Mouse (Mus musculus): ENCODE measurements at regions not wholly inside any gene's neighbourhood (a gene's known extent, or its start where the extent isn't known, plus 50 kb on each side); places are given as distances from the start of the nearest gene placed in this dataset.

GRCm38 (mm10) chr7:139741246-139741903 is 57.8 kb upstream of the Cfap46 start:
- Histone ChIP-seq H3K27ac (replicated peaks; ENCODE audit: low read depth, low read length) (no peak overlapping the region), H3K27me3 (ENCODE audit: control insufficient read depth, insufficient read depth, low read length) (no peaks in the 10 kb centered on the region), H3K9me3 (ENCODE audit: control insufficient read depth, low read length) (no peaks in the 10 kb centered on the region), H3K4me2 (ENCODE audit: low read length) (no peak overlapping the region), H3K9ac (replicated peaks; ENCODE audit: low read length) (no peak overlapping the region), H3K4me3 (replicated peaks; ENCODE audit: low read depth, low read length) (no peak overlapping the region), H3K4me1 (ENCODE audit: control insufficient read depth, insufficient read depth, low read length) (no peaks in the 10 kb centered on the region), H3K36me3 (ENCODE audit: control insufficient read depth, insufficient read depth, low read length) (no peaks in the 10 kb centered on the region)
- DNase-seq (no peak), ATAC-seq (ENCODE audit: low FRiP score, low TSS enrichment) (no peak)
- 72% methylated on average over 13 of the region's 13 CpGs for WGBS

DNA sequence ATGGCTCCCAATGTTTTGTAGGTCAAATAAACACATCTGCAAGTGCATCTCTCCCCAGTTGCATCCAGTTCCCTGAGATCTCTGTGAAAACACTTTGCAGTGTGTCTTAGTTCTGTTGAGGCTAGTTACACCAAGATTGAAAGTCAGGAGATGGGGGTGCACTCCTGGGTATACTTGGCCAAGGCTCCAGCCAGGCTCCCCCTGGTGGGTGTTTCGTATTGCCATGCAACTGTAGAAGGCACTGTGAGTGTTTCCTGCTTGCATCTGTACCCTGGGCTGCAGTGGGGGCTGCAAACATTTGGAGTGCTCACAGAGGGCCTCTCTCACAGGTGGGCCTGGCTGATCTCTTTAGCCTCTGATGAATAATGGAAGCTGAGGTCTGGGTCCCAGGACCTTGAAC is 63.2 kb upstream of the Cfap46 start:
- 45% methylated on average over 1 of the region's 1 CpGs for WGBS
- H3K36me3 ChIP-seq (ENCODE audit: control insufficient read depth, insufficient read depth, low read length): no peaks in the 10 kb centered on the region
- no peak overlapping the region for H3K4me2 ChIP-seq (ENCODE audit: low read length)
- H3K27me3 ChIP-seq (ENCODE audit: control insufficient read depth, insufficient read depth, low read length): no peaks in the 10 kb centered on the region
- 0 out of 2 replicates have a peak, but pooled peaks cover 2% of the 10 kb centered on the region for H3K4me1 ChIP-seq (ENCODE audit: control insufficient read depth, insufficient read depth, low read length)
- H3K27ac ChIP-seq (replicated peaks; ENCODE audit: low read depth, low read length): no peak overlapping the region
- no peak overlapping the region for H3K9ac ChIP-seq (replicated peaks; ENCODE audit: low read length)
- no peak overlapping the region for H3K4me3 ChIP-seq (replicated peaks; ENCODE audit: low read depth, low read length)
- DNase-seq: peak; percentile 63
- no peaks in the 10 kb centered on the region for H3K9me3 ChIP-seq (ENCODE audit: control insufficient read depth, low read length)
- no peak for ATAC-seq (ENCODE audit: low FRiP score, low TSS enrichment)

GRCm38 (mm10) chr7:139747290-139748067 is 63.9 kb upstream of the Cfap46 start:
- Histone ChIP-seq H3K27me3 (ENCODE audit: control insufficient read depth, insufficient read depth, low read length) (no peaks in the 10 kb centered on the region), H3K27ac (replicated peaks; ENCODE audit: low read depth, low read length) (0 out of 2 replicates have a peak overlapping the region, but pooled peaks have one; percentile 37), H3K9me3 (ENCODE audit: control insufficient read depth, low read length) (no peaks in the 10 kb centered on the region), H3K4me3 (replicated peaks; ENCODE audit: low read depth, low read length) (no peak overlapping the region), H3K36me3 (ENCODE audit: control insufficient read depth, insufficient read depth, low read length) (no peaks in the 10 kb centered on the region), H3K4me2 (ENCODE audit: low read length) (no peak overlapping the region), H3K9ac (replicated peaks; ENCODE audit: low read length) (no peak overlapping the region), H3K4me1 (ENCODE audit: control insufficient read depth, insufficient read depth, low read length) (0 out of 2 replicates have a peak, but pooled peaks cover 2% of the 10 kb centered on the region)
- ATAC-seq (ENCODE audit: low FRiP score, low TSS enrichment): no peak
- WGBS: 56% methylated on average over 11 of the region's 11 CpGs
- peak; percentile 34 for DNase-seq

GRCm38 (mm10) chr7:139755004-139755403 is 71.4 kb upstream of the Cfap46 start:
- Histone ChIP-seq H3K9me3 (ENCODE audit: control insufficient read depth, low read length) (no peaks in the 10 kb centered on the region), H3K4me3 (replicated peaks; ENCODE audit: low read depth, low read length) (no peak overlapping the region), H3K27me3 (ENCODE audit: control insufficient read depth, insufficient read depth, low read length) (no peaks in the 10 kb centered on the region), H3K36me3 (ENCODE audit: control insufficient read depth, insufficient read depth, low read length) (no peaks in the 10 kb centered on the region), H3K27ac (replicated peaks; ENCODE audit: low read depth, low read length) (no peak overlapping the region), H3K9ac (replicated peaks; ENCODE audit: low read length) (no peak overlapping the region), H3K4me1 (ENCODE audit: control insufficient read depth, insufficient read depth, low read length) (no peaks in the 10 kb centered on the region), H3K4me2 (ENCODE audit: low read length) (no peak overlapping the region)
- DNase-seq (no peak), ATAC-seq (ENCODE audit: low FRiP score, low TSS enrichment) (no peak)
- WGBS: 93% methylated on average over 8 of the region's 8 CpGs

DNA sequence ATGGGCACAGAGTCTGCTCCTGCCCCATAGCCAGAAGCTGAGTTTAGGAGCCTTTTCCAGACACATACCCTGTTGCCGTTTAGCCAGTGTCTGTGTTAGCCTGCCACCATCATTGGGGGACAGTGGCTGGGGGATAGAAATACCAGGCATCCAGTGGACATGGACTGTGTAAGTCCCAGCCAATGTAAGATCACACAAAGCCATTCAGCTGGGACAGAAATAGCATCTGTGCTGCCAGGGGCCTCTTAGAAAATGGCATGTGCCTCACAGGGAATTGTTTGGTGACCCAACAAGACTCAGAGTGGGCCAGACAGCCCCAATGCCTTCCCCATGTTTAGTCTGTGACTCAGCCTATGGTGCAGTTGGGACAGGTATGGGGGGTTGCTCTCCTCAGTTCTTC is 71.5 kb upstream of the Adgra1 start:
- H3K9ac ChIP-seq (replicated peaks; ENCODE audit: low read length): no peak overlapping the region
- no peaks in the 10 kb centered on the region for H3K4me1 ChIP-seq (ENCODE audit: control insufficient read depth, insufficient read depth, low read length)
- DNase-seq (no peak), ATAC-seq (ENCODE audit: low FRiP score, low TSS enrichment) (no peak)
- H3K36me3 ChIP-seq (ENCODE audit: control insufficient read depth, insufficient read depth, low read length): no peaks in the 10 kb centered on the region
- no peaks in the 10 kb centered on the region for H3K27me3 ChIP-seq (ENCODE audit: control insufficient read depth, insufficient read depth, low read length)
- 74% methylated on average over 1 of the region's 1 CpGs for WGBS
- no peak overlapping the region for H3K27ac ChIP-seq (replicated peaks; ENCODE audit: low read depth, low read length)
- no peak overlapping the region for H3K4me2 ChIP-seq (ENCODE audit: low read length)
- no peaks in the 10 kb centered on the region for H3K9me3 ChIP-seq (ENCODE audit: control insufficient read depth, low read length)
- no peak overlapping the region for H3K4me3 ChIP-seq (replicated peaks; ENCODE audit: low read depth, low read length)

DNA sequence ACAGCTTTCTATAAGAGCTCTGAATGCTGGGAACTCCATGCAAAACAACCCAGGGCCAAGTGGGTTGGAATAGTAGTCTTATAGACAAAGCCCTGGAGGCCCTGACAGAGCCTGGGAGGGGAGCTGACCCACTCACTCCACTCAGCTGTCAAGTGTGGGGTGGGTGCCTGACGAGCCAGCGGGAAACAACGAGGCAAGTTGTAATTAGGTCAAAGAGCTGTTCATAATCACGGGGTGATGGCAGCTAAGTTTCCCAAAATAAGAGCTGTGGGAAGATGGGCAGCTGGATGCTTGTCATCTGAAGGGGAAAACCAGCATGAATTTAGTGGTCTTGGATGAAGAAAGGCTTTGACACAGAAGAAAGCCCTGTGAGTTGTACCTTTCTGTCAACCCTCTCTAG is 70.7 kb upstream of the Adgra1 start:
- H3K9ac ChIP-seq (replicated peaks; ENCODE audit: low read length): no peak overlapping the region
- no peak overlapping the region for H3K4me3 ChIP-seq (replicated peaks; ENCODE audit: low read depth, low read length)
- no peak for DNase-seq
- no peaks in the 10 kb centered on the region for H3K27me3 ChIP-seq (ENCODE audit: control insufficient read depth, insufficient read depth, low read length)
- no peak for ATAC-seq (ENCODE audit: low FRiP score, low TSS enrichment)
- H3K36me3 ChIP-seq (ENCODE audit: control insufficient read depth, insufficient read depth, low read length): no peaks in the 10 kb centered on the region
- WGBS: 73% methylated on average over 4 of the region's 4 CpGs
- no peak overlapping the region for H3K27ac ChIP-seq (replicated peaks; ENCODE audit: low read depth, low read length)
- H3K4me2 ChIP-seq (ENCODE audit: low read length): no peak overlapping the region
- no peaks in the 10 kb centered on the region for H3K9me3 ChIP-seq (ENCODE audit: control insufficient read depth, low read length)
- H3K4me1 ChIP-seq (ENCODE audit: control insufficient read depth, insufficient read depth, low read length): no peaks in the 10 kb centered on the region

DNA sequence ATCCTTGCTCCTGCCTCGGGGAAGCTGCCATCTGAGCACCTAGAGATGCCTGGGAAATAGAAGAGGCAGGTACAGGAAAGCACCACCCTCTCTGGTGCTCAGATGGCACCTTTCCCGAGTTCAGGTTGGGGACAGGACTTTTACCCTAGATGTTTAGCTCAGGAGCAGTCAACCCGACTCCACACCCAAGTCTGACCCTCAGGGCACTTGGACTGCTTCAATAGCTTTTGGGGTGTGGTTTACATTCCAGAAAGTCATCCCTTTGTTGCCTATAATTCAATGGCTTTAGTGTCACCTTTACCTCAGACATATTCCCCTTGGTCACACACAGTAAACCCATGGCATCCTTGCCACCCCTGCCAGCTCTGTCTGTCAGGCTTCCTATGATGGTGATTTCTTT is 67.7 kb upstream of the Adgra1 start:
- WGBS: 65% methylated on average over 3 of the region's 3 CpGs

GRCm38 (mm10) chr7:139769167-139769566 is 64.8 kb upstream of the Adgra1 start:
- Histone ChIP-seq H3K4me1 (ENCODE audit: control insufficient read depth, insufficient read depth, low read length) (peaks cover 4% of the 10 kb centered on the region), H3K27ac (replicated peaks; ENCODE audit: low read depth, low read length) (no peak overlapping the region), H3K9ac (replicated peaks; ENCODE audit: low read length) (no peak overlapping the region), H3K4me2 (ENCODE audit: low read length) (no peak overlapping the region), H3K4me3 (replicated peaks; ENCODE audit: low read depth, low read length) (no peak overlapping the region), H3K36me3 (ENCODE audit: control insufficient read depth, insufficient read depth, low read length) (no peaks in the 10 kb centered on the region), H3K9me3 (ENCODE audit: control insufficient read depth, low read length) (no peaks in the 10 kb centered on the region), H3K27me3 (ENCODE audit: control insufficient read depth, insufficient read depth, low read length) (no peaks in the 10 kb centered on the region)
- DNase-seq (no peak), ATAC-seq (ENCODE audit: low FRiP score, low TSS enrichment) (no peak)
- 95% methylated on average over 1 of the region's 1 CpGs for WGBS

More for the DNA sequence above, 67.7 kb upstream of the Adgra1 start:
- Histone ChIP-seq H3K4me3 (replicated peaks; ENCODE audit: low read depth, low read length) (no peak overlapping the region), H3K27ac (replicated peaks; ENCODE audit: low read depth, low read length) (no peak overlapping the region), H3K9me3 (ENCODE audit: control insufficient read depth, low read length) (no peaks in the 10 kb centered on the region), H3K4me1 (ENCODE audit: control insufficient read depth, insufficient read depth, low read length) (peaks cover 3% of the 10 kb centered on the region; the same call in 1 of the 2 replicates), H3K36me3 (ENCODE audit: control insufficient read depth, insufficient read depth, low read length) (no peaks in the 10 kb centered on the region), H3K9ac (replicated peaks; ENCODE audit: low read length) (no peak overlapping the region), H3K4me2 (ENCODE audit: low read length) (no peak overlapping the region), H3K27me3 (ENCODE audit: control insufficient read depth, insufficient read depth, low read length) (no peaks in the 10 kb centered on the region)
- no peak for DNase-seq
- ATAC-seq (ENCODE audit: low FRiP score, low TSS enrichment): no peak

GRCm38 (mm10) chr7:139777243-139777642 is 56.7 kb upstream of the Adgra1 start:
- no peaks in the 10 kb centered on the region for H3K9me3 ChIP-seq (ENCODE audit: control insufficient read depth, low read length)
- no peaks in the 10 kb centered on the region for H3K36me3 ChIP-seq (ENCODE audit: control insufficient read depth, insufficient read depth, low read length)
- ATAC-seq (ENCODE audit: low FRiP score, low TSS enrichment) (no peak), DNase-seq (no peak)
- no peak overlapping the region for H3K27ac ChIP-seq (replicated peaks; ENCODE audit: low read depth, low read length)
- no peak overlapping the region for H3K9ac ChIP-seq (replicated peaks; ENCODE audit: low read length)
- no peak overlapping the region for H3K4me3 ChIP-seq (replicated peaks; ENCODE audit: low read depth, low read length)
- no peaks in the 10 kb centered on the region for H3K27me3 ChIP-seq (ENCODE audit: control insufficient read depth, insufficient read depth, low read length)
- no peak overlapping the region for H3K4me2 ChIP-seq (ENCODE audit: low read length)
- 86% methylated on average over 2 of the region's 2 CpGs for WGBS
- 0 out of 2 replicates have a peak, but pooled peaks cover 5% of the 10 kb centered on the region for H3K4me1 ChIP-seq (ENCODE audit: control insufficient read depth, insufficient read depth, low read length)

Data from midbrain, embryonic 14.5 days (tissue).